Mouse (Mus musculus) MEL (cell line): Measurements from ENCODE around the gene Vps8.

Source experiments
- CTCF ChIP-seq, 3 experiments: IDR thresholded peaks in 2 of 3; conservative IDR thresholded peaks in 1 of 3; 2 replicates each; pipeline ENCODE4 v1.5.1; 2011 to 2012; ENCODE audit warnings: low read length in 3 of 3, low read depth in 2 of 3, mild to moderate bottlenecking in 2 of 3, improper control_type of control experiment in 1 of 3, inconsistent platforms in 1 of 3, mixed read lengths in 1 of 3, moderate library complexity in 1 of 3; ENCODE audit not compliant: control insufficient read depth in 1 of 3, insufficient read depth in 1 of 3, poor library complexity in 1 of 3, severe bottlenecking in 1 of 3
- EP300 ChIP-seq, 2 experiments: IDR thresholded peaks; 2 replicates each; pipeline ENCODE4 v1.6.1; 2011; ENCODE audit warnings: improper control_type of control experiment in 2 of 2, low read length in 2 of 2, low read depth in 1 of 2, mild to moderate bottlenecking in 1 of 2
- MAFK ChIP-seq: IDR thresholded peaks from 2 replicates; pipeline ENCODE4 v1.6.1; 2011; ENCODE audit warnings: low read depth, mild to moderate bottlenecking, low read length, improper control_type of control experiment, borderline replicate concordance
- MAX ChIP-seq: IDR thresholded peaks from 2 replicates; pipeline ENCODE4 v1.6.1; 2011; ENCODE audit warnings: low read length, improper control_type of control experiment
- MEF2A ChIP-seq: IDR thresholded peaks from 2 replicates; pipeline ENCODE4 v1.6.1; 2014; ENCODE audit warnings: low read depth, mild to moderate bottlenecking, inconsistent platforms, low read length, improper control_type of control experiment; ENCODE audit not compliant: poor library complexity, insufficient replicate concordance, severe bottlenecking; ENCODE audit errors: extremely low read depth
- MYB ChIP-seq: IDR thresholded peaks from 2 replicates; pipeline ENCODE4 v1.6.1; 2011; ENCODE audit warnings: mild to moderate bottlenecking, low read depth, low read length, improper control_type of control experiment
- NELFE ChIP-seq: IDR thresholded peaks from 2 replicates; pipeline ENCODE4 v1.6.1; 2011; ENCODE audit warnings: low read depth, low read length, improper control_type of control experiment
- POLR2A ChIP-seq, 2 experiments: IDR thresholded peaks; 2 replicates each; pipeline ENCODE4 v1.6.1; 2011 to 2012; ENCODE audit warnings: low read length in 2 of 2, mild to moderate bottlenecking in 2 of 2, control low read depth in 1 of 2, improper control_type of control experiment in 1 of 2, low read depth in 1 of 2, moderate library complexity in 1 of 2; ENCODE audit not compliant: control insufficient read depth in 1 of 2, insufficient read depth in 1 of 2, poor library complexity in 1 of 2
- POLR2AphosphoS2 ChIP-seq: IDR thresholded peaks from 2 replicates; pipeline ENCODE4 v1.6.1; 2011; ENCODE audit warnings: low read length, improper control_type of control experiment
- POLR2AphosphoS5 ChIP-seq: IDR thresholded peaks from 2 replicates; pipeline ENCODE4 v1.6.1; 2012; ENCODE audit warnings: low read depth, borderline replicate concordance, mild to moderate bottlenecking, inconsistent platforms, low read length, moderate library complexity, mixed read lengths
- TAL1 ChIP-seq: IDR thresholded peaks from 2 replicates; pipeline ENCODE4 v1.6.1; 2012; ENCODE audit warnings: mild to moderate bottlenecking, inconsistent platforms, low read length, moderate library complexity, mixed read lengths
- UBTF ChIP-seq: IDR thresholded peaks from 2 replicates; pipeline ENCODE4 v1.6.1; 2012; ENCODE audit warnings: low read depth, mild to moderate bottlenecking, inconsistent platforms, low read length, improper control_type of control experiment, moderate library complexity, borderline replicate concordance; ENCODE audit not compliant: insufficient read depth
- USF1 ChIP-seq: IDR thresholded peaks from 2 replicates; pipeline ENCODE4 v1.6.1; 2014; ENCODE audit warnings: low read depth, mild to moderate bottlenecking, inconsistent platforms, low read length, improper control_type of control experiment, moderate library complexity
- ZNF384 ChIP-seq: IDR thresholded peaks from 2 replicates; pipeline ENCODE4 v1.6.1; 2012; ENCODE audit warnings: low read depth, mild to moderate bottlenecking, inconsistent platforms, low read length, improper control_type of control experiment

DNA sequence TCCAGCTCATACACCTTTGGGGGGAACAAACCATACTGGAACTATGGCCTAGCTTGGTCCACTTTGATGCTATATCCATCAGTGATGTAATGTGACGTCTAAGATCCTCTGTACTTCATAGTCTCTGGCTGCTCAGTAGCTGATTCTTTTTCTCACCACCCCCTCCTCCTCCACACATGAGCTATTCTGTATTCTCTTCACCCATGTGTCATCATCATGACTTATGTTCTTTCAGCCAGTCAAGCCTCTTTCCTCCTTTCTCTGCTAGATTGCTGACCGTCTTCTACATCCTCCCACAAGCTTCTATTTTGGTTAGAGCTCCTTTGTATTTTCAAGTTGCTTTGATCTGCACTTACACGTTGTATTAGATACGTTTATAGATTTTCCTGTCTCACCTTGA lies 100.8 kb downstream of the Vps8 start:
- TF ChIP-seq MAX, result no peak
- no peak for TF ChIP-seq EP300 (IDR thresholded peaks at IDR 0.05; ENCODE audit: low read depth in 1 of 2, low read length in 2 of 2)
- no peak for TF ChIP-seq ZNF384
- TF ChIP-seq MYB, result no peak
- no peak for TF ChIP-seq CTCF (IDR thresholded peaks at IDR 0.05 in 2 of 3, conservative IDR thresholded peaks at IDR 0.05 in 1 of 3; ENCODE audit: control insufficient read depth in 1 of 3, insufficient read depth in 1 of 3, low read depth in 2 of 3, low read length in 3 of 3, poor library complexity in 1 of 3, severe bottlenecking in 1 of 3)
- TF ChIP-seq USF1, result no peak
- no peak for TF ChIP-seq POLR2A (IDR thresholded peaks at IDR 0.05; ENCODE audit: control insufficient read depth in 1 of 2, insufficient read depth in 1 of 2, low read depth in 1 of 2, low read length in 2 of 2, poor library complexity in 1 of 2)
- TF ChIP-seq POLR2AphosphoS5, result no peak
- no peak for TF ChIP-seq MEF2A
- TF ChIP-seq TAL1, result no peak
- no peak for TF ChIP-seq NELFE
- no peak for TF ChIP-seq POLR2AphosphoS2
- no peak for TF ChIP-seq MAFK
- no peak for TF ChIP-seq UBTF
